Mouse (Mus musculus) cerebellum, adult (tissue): Measurements from ENCODE around the gene Bicd2.

Experiments used
- ATAC-seq: cut with Nextera tagmentation; 2 replicates; pipeline ENCODE4 v1.9.2; 2017; ENCODE audit warnings: mild to moderate bottlenecking, moderate library complexity, mixed read lengths; ENCODE audit not compliant: insufficient number of reproducible peaks, low FRiP score, low TSS enrichment

The Bicd2 gene

GRCm38 (mm10) chr13:49341012-49341830 lies at the start of gene Bicd2:
Gene Bicd2 (plus strand): TSS chr13:49341585.
- ATAC-seq = peak; percentile 97

GRCm38 (mm10) chr13:49291949-49292348 lies 49.4 kb upstream of the Bicd2 start:
- no peak for ATAC-seq

DNA sequence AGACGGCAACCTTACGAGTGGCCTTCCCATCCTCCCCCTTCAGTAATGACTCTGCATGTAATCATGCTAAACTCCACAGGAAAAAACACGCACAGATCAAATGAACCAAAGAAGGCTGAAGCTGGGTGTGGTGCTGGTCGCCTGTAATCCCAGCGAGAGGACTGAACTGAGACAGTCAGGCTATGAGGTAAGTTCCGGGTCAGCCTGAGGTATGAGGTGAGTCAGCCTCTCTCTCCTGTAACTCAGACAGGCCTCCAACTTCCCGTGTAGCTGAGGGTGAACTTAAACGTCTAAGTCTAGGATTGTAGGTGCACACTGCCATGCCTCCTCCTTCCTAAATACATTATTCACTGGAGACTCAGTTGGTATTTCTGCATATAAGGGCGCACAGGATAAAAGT lies 47.3 kb upstream of the Bicd2 start:
- no peak for ATAC-seq

DNA sequence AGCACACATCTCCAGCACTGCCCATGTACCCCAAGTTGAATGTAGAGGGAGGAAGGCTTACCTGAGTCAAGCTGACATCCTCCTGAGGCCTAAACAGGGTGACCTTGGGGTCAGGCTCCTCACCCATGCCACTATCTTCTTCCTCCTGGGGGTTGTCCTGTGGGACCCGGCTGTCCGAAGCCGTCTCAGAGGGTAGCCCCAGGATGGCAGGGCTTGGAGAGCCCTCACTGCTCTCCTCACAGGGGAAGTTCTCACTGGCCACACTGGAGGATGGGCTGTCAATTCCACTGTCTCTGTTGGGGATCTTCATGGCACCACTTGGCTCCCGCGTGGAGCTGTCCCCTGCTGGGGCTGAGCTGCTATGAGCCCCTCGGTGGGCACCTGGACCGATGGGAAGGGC lies 45.1 kb upstream of the Bicd2 start:
- no peak for ATAC-seq

DNA sequence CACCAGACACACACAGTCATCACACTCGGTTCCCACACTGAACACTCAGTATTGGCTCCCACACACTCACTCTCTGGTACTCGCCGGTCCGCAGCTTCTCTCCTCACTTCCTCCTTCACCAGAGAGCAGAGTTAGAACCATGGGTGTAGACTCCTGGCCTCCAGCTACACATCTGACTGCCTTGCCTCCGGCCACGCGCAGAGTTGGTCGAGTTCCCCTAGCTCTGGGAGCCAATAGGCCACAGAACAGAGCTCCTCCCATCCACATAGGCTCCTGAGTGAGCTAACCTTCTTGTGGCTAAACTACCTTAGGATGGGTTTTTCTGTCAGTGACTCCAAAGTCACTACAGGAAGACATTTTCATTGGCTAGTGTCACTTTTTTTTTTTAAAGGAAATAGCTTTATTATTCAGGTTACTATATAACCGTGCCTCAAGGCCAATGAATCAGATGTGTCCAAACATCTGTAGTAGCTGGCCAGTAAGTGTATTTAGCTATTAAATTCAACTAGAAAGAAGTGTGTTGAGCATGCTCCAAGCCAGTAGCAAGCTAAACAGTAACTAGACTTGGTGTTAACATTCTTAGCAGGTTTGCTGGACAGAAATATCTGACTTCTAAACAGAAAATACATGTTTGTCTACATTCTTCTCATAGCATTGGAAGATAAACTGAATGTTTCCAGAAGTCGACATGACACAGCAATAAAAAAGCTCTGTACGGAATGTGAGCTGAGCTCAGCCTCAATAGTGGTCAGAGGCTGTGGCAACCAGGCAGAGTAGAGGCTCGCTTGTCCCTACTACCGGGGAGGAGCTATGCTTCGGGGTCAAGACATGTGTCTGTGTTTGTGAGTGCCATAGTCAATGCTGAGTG lies 42.6 kb upstream of the Bicd2 start:
- ATAC-seq = no peak

DNA sequence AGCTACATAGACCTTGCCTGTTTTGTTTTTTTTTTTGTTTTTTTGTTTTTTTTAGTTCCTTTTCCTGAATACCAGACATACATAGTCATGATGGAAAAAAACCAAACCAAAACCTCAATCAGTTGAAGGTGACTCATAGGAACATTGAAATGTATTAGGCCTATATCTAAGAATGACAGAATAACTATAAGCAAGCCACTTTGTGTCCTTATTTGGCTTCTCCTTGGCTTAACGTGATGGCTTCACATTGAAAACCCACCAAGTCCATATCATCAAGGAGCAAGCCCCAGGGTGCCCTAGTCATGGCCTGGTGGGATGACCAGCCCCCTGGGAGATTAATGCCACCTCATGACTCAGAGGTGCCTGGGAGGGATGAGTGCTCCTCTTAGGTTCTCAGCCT lies 40.6 kb upstream of the Bicd2 start:
- no peak for ATAC-seq

- ATAC-seq = no peak
These were observed 34.5 kb upstream of the Bicd2 start for GRCm38 (mm10) chr13:49306771-49307310.

DNA sequence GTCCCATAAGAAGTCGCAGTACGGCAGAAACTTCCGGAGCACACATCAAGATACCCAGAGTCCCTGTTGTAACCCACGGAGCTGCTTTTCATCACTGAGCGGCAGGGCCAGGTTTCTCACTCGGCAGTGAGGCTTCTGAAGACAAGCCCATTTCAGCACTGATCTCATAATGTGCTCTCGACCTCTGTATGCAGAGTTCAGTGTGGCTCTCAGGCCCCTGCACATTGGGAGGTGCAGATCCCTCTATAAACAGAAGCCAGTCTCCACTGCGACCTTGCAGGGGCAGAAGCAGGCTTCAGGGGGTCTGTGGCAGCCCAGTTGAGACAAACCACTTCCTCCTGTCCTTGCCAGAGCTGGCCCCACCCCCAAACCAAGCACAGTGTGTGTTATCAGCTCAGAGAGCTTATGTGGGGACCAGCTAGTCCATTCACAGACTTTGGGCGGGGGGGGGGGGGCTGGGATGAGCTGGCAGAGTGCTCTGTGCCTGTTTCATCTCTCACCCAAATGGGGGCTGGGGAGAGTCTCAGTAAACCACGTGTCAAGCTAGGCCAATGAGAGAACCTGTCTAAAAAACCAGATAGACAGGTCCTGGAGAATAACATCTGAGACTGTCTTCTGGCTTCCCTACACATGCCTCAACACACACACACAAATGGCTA lies 33.9 kb upstream of the Bicd2 start:
- ATAC-seq = no peak

DNA sequence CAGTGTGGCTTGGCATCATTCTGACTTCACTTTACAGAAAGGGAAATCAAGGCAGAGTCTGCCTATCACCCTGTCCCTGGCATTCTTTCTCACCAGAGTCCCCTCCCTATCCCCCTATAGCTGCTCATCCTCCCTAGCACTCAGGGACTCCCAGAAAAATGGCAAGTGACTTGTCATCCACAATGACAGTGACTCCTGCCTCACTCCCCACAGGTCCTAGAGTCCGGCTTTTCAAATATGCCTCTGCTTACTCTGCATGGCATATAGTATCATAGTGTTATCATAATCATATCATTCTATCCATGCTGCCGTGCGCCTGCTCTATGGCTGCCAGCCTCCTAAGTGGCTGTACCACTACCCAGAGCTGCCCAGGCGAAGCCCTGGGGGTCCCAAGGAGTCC lies 33.2 kb upstream of the Bicd2 start:
- ATAC-seq = no peak

DNA sequence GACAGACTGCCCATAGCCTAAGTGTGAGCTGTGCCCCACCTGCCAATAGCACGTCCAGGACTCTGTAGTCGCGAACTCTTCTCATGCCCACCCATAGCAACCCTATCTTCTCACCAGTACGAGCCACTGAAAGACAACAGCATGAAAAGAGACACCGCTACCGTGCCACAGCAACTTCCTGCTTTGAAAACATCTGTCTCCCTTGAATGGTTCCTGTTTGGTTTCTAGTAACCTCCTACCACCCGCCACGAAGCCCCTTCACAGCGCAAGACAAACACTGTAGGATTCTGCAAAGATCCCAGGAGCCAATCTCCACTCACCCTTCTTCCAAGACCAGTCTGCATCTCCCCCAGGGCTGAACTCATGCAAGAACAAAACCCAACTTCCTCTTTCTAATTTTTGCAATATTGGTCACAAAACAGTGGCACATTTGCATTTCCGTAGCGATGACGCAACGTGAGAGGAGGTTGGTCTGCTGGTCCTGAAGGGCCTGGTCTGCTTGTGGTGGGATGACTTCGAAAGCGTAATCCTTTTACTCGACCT lies 32.5 kb upstream of the Bicd2 start:
- ATAC-seq = no peak

GRCm38 (mm10) chr13:49309501-49309900 lies 31.9 kb upstream of the Bicd2 start:
- no peak for ATAC-seq

DNA sequence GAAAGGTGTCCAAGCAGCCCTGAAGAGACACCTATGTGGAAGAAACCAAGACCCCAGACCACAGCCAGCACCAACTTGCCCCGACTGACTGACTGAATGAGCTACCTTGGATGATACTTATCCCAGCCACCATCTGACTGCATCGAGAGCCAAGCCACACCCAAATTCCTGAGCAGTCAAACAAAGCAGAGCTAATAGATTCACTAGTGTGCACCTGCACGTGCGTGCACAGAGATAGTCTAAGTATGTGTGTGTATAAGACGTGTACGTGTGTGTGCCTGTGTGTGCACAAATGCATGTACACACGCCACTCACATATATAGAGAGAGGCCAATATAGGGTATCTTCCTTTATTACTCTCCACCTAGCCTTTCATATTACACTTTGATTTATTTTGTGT lies 29.7 kb upstream of the Bicd2 start:
- no peak for ATAC-seq

DNA sequence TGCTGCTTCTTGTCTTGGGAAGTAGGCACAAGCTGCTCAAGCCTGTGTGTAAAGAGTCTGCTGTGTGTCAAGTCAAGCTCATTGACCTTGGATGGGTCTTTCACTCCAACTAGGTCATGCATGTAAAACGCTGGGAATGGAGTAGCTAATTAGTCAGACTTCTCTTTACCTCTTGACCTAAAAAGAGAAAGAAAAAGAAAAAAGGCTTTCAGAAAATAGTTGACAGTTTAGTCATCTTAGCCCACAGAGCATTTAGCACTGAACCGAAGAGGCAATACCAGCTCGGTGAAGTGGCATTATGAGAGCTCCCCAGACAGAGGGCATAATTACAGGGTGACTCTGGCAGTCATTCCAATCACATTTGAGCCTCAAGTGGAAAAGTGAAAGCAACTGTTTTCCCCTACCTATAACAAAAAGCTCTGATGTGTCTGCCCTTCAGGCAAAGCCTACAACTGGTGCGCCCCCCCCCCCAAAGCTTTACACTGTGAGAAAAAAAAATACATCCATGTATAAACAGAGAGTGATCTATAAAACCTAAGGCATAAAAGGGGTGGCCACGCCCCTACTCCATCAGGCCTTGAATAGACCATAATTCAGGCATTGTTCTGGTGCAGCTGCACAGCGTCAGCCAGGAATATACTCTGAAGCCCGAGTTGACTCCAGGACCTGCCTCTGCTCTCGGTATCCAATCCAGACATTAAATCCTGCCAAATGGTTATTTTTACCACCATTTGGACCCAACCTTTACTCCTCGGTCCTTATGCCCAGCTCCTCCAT lies 24.8 kb upstream of the Bicd2 start:
- no peak for ATAC-seq

GRCm38 (mm10) chr13:49317508-49317907 lies 23.9 kb upstream of the Bicd2 start:
- ATAC-seq = no peak

GRCm38 (mm10) chr13:49317914-49318313 lies 23.5 kb upstream of the Bicd2 start:
- ATAC-seq = no peak

- no peak; the same call in 1 of the 2 replicates for ATAC-seq
These were observed 21.3 kb upstream of the Bicd2 start, which contains the start of gene Fgd3 for GRCm38 (mm10) chr13:49320040-49320439. Gene Fgd3 (minus strand): TSS chr13:49320311.

DNA sequence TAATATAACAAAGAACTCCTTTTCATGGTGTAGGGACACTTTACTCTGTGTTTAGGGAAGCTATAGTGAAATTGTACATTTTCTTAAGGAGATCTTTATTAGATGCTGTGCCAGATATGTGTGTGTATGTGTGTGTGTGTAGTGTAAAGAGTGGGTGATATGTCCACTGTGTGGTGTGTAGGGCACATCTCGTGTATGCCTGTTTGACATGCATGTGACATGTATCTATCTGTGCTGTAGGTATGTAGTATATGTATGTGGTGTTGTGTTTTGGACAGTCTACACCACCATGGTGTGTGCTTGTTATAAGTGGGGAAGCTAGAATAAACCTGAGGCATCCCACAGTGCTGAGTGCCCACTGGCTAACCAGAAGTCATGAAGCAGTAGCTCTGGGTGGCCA lies 20.9 kb upstream of the Bicd2 start:
- ATAC-seq = no peak

DNA sequence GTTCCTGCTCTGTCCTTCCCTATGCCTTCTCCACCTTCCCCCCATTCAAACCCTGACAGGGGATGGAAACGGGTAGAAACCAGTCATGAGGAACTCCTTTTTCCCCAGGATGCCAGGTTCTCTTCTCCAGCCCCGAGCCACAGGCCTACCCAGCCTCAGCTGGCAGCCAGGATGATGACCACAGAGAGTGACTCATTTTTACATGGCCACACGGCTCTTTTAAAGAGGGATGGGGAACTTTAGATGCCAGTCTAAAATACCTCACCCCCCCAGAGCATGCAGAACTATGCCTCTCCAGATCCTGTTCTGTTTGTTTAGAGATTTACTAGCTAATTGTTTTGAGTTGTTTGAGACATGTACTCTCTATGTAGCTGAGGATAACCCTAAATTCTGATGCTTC lies 19.9 kb upstream of the Bicd2 start:
- ATAC-seq = no peak

GRCm38 (mm10) chr13:49322169-49322568 lies 19.2 kb upstream of the Bicd2 start:
- no peak for ATAC-seq

- ATAC-seq = no peak
These were observed 18.6 kb upstream of the Bicd2 start for GRCm38 (mm10) chr13:49322739-49323138.
